Mouse (Mus musculus) hindbrain, postnatal 0 days (tissue): ENCODE data around the gene Galnt10. TPM values are rescaled to one million over a fixed set of nuclear protein-coding genes. Genes with fewer than 3 reads are reported as not detected.

Experiments
- ATAC-seq: fragments of 200-750 bp; cut with Nextera tagmentation; 2 replicates; pipeline ENCODE4 v1.8.0; 2017; ENCODE audit warnings: mild to moderate bottlenecking, moderate TSS enrichment, moderate library complexity
- DNase-seq: peaks from one replicate; pipeline ENCODE4 v3.0.0-alpha.2; 2015; ENCODE audit warnings: low spot score
- H3K27ac ChIP-seq: fragments of 300-500 bp; sonication (generic); 2 replicates; pipeline ENCODE4 v1.5.1; 2014; ENCODE audit warnings: mild to moderate bottlenecking
- H3K27me3 ChIP-seq: fragments of 300-500 bp; sonication (generic); 2 replicates; pipeline ENCODE4 v1.6.1; 2014; ENCODE audit warnings: low read length, mixed read lengths; ENCODE audit not compliant: insufficient read depth
- H3K36me3 ChIP-seq: fragments of 300-500 bp; sonication (generic); 2 replicates; pipeline ENCODE4 v1.6.1; 2014; ENCODE audit warnings: low read length, mixed read lengths; ENCODE audit not compliant: insufficient read depth
- H3K4me1 ChIP-seq: fragments of 300-500 bp; sonication (generic); 2 replicates; pipeline ENCODE4 v1.6.1; 2014; ENCODE audit warnings: antibody characterized with exemption, low read length, mixed read lengths; ENCODE audit not compliant: insufficient read depth
- H3K4me2 ChIP-seq: fragments of 300-500 bp; sonication (generic); 2 replicates; pipeline ENCODE4 v1.6.1; 2014; ENCODE audit warnings: low read depth, mild to moderate bottlenecking, low read length, moderate library complexity, mixed read lengths
- H3K4me3 ChIP-seq: fragments of 300-500 bp; sonication (generic); 2 replicates; pipeline ENCODE4 v1.5.1; 2014; ENCODE audit warnings: low read length
- H3K9ac ChIP-seq: fragments of 300-500 bp; sonication (generic); replicated peaks from 2 replicates; pipeline ENCODE4 v1.6.1; 2014; ENCODE audit warnings: mild to moderate bottlenecking, low read length, moderate library complexity, mixed read lengths
- H3K9me3 ChIP-seq: fragments of 300-500 bp; sonication (generic); 2 replicates; pipeline ENCODE4 v1.6.1; 2016; ENCODE audit warnings: low read length, mixed read lengths
- CTCF ChIP-seq: IDR thresholded peaks from 2 replicates; pipeline ENCODE4 v1.5.1; 2016; ENCODE audit warnings: antibody characterized with exemption, control low read depth, low read depth
- WGBS: fragments of 180-500 bp; shearing (Covaris S2); extraction: QIAGEN DNeasy Blood & Tissue Kit; methylation state at CpG from one replicate; pipeline ENCODE4 v1.1.7; 2014; 5-methylcytosine and 5-hydroxymethylcytosine counted together
- polyA plus RNA-seq: library from polyadenylated mRNA; unstranded; fragments of >200 nt; fragmentation: Nextera tagmentation; extraction: Ambion mirVana; gene quantifications from 2 replicates; pipeline ENCODE4 v1.2.1, GENCODE M21; 2015
- total RNA-seq: library from RNA; depleted of rRNA; stranded (reverse); fragments of >200 nt; gene quantifications from 2 replicates; pipeline ENCODE4 v1.2.3, GENCODE M21; 2014

The Galnt10 gene
- total and polyA plus RNA-seq, 2 experiments from 2014 or later = 10.9 to 20.3 TPM

DNA sequence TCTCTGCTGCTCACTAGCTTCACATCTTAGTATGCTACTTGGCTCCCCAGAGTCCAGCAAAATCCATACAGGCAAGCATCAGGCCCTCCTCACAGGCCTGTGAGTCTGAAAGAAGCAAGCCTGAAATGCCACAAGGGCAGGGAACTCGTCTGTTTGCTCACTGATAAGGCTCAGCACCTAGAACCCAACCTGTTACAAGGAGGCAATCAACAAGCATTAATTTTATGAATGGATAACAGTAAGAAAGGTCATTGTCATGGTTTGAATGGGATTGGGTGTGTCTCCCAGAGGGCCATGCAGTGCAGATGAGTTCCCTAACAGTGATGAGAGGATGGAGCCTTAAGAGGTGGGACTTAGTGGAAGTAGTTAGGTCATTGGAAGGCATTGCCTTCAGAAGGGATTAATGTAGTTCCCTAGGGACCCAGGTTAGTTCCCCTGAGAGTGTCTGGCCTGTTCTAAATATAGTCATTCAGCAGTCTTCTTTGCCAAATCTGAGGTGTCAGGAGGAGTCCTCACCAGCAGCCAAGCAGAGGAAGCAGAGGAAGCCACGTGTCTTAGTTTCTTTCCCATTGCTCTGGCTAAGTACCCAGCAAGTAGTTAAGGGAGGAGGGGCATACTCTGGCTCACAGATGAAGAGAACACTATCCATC, 43.3 kb upstream of the Galnt10 start:
- Histone ChIP-seq H3K36me3 (no peaks in the 10 kb centered on the region), H3K27ac (no peak overlapping the region), H3K4me1 (peaks cover 21% of the 10 kb centered on the region), H3K4me3 (no peak overlapping the region), H3K9ac (no peak overlapping the region), H3K4me2 (no peak overlapping the region), H3K9me3 (no peaks in the 10 kb centered on the region), H3K27me3 (peaks cover 12% of the 10 kb centered on the region; the same call in 1 of the 2 replicates)
- WGBS = 62% methylated on average over 2 of the region's 2 CpGs
- ATAC-seq = no peak
- TF ChIP-seq CTCF = no peak
- DNase-seq = no peak

DNA sequence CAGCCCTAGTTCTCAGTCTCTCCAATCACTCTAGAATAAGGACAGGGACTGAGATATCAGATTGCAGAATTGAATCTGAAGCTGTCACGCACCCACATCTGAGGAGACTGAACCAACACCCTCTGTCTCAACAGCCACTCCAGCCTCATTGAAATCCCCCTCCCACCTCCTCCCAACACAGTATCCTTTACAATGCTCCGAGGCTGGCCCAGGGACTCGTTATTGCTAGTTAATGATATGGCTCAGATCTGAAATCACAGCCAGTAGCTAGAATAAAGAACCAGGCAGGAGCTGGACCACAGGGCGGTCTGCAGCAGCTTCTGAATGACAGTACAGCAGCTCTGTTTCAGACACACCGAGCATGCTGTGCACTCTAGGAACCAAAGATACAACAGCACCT, 40.2 kb upstream of the Galnt10 start:
- Histone ChIP-seq H3K4me3 (no peak overlapping the region), H3K4me1 (peaks cover 13% of the 10 kb centered on the region; the same call in 1 of the 2 replicates), H3K27ac (no peak overlapping the region), H3K9ac (no peak overlapping the region), H3K36me3 (no peaks in the 10 kb centered on the region), H3K4me2 (no peak overlapping the region), H3K27me3 (peaks cover 12% of the 10 kb centered on the region; the same call in 1 of the 2 replicates), H3K9me3 (no peaks in the 10 kb centered on the region)
- WGBS = 38% methylated on average over 5 of the region's 5 CpGs
- TF ChIP-seq CTCF = no peak
- DNase-seq = no peak
- ATAC-seq = no peak

DNA sequence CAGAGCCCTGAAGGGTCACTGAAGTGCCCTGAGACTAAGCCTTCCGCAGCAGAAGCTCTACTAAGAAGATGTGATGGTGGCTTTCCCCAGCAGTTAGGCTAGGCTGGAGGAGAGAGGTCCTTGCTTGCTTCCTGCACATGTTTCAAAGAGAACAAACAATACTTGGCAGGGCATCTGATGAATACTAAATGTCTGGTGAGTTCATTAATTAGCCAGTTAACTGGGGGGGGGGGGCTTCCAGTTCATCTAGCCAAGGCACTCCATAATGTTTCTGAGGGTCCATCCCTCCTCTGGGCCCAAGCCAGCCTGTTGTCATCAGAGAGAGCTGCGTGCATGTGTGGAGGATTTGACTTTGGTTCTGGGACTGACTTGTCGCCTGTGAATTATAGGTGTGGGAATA, 39.6 kb upstream of the Galnt10 start:
- Histone ChIP-seq H3K9ac (no peak overlapping the region), H3K36me3 (no peaks in the 10 kb centered on the region), H3K4me1 (peaks cover 9% of the 10 kb centered on the region; the same call in 1 of the 2 replicates), H3K9me3 (no peaks in the 10 kb centered on the region), H3K4me3 (no peak overlapping the region), H3K27ac (no peak overlapping the region), H3K27me3 (peaks cover 12% of the 10 kb centered on the region; the same call in 1 of the 2 replicates), H3K4me2 (no peak overlapping the region)
- DNase-seq (no peak), ATAC-seq (no peak)
- no peak for TF ChIP-seq CTCF
- 69% methylated on average over 3 of the region's 3 CpGs for WGBS

DNA sequence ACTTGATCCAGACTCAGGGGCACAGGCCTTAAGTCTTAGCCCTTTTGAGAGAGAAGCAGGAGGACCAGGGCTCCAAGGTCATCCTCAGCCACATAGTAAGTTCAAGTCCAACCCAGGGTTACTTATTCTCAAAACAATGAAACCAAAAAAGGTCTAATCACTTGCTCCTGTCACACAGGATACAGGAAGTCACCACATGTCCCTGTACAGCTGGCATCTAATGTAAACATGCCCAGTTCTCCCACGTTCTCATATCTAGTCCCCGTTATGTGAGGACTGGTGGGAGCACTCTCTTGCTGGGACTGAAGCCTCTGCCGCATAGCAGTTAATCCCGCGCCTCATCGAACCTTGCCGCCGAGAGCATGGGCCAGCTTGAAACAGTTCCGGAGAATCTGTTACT, 30.7 kb upstream of the Galnt10 start:
- Histone ChIP-seq H3K9ac (no peak overlapping the region), H3K9me3 (no peaks in the 10 kb centered on the region), H3K27ac (no peak overlapping the region)

DNA sequence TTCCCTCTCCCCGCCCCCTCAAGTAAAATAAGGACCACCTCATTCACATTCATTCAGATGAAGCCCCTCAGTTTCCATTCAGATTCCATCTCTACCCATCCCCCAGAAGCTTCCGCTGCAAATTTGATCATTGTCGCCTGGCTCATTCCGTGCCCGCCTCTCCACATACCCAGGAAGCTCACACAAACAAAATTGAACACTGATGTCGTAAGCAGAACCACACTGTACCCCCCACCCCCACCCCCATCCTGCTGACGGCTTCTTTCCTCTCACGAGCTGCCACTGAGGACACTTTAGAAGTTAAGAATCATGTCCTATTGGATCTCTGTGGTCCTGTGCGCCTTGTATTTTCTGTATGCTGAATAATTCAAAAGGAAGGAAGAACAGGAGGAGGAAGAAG, 30.0 kb upstream of the Galnt10 start:
- no peak overlapping the region for H3K27ac ChIP-seq
- no peak for ATAC-seq
- no peak overlapping the region for H3K4me3 ChIP-seq
- no peak for DNase-seq
- no peak overlapping the region for H3K4me2 ChIP-seq
- no peaks in the 10 kb centered on the region for H3K4me1 ChIP-seq
- 63% methylated on average over 9 of the region's 9 CpGs for WGBS
- H3K36me3 ChIP-seq = no peaks in the 10 kb centered on the region
- no peaks in the 10 kb centered on the region for H3K9me3 ChIP-seq
- H3K27me3 ChIP-seq = 0 out of 2 replicates have a peak, but pooled peaks cover 5% of the 10 kb centered on the region
- H3K9ac ChIP-seq = no peak overlapping the region
- no peak for TF ChIP-seq CTCF

More for the DNA sequence above, 30.7 kb upstream of the Galnt10 start:
- Histone ChIP-seq H3K4me2 (no peak overlapping the region), H3K4me3 (no peak overlapping the region), H3K36me3 (no peaks in the 10 kb centered on the region), H3K4me1 (no peaks in the 10 kb centered on the region), H3K27me3 (0 out of 2 replicates have a peak, but pooled peaks cover 3% of the 10 kb centered on the region)
- DNase-seq (no peak), ATAC-seq (no peak)
- TF ChIP-seq CTCF = no peak
- 73% methylated on average over 9 of the region's 9 CpGs for WGBS

DNA sequence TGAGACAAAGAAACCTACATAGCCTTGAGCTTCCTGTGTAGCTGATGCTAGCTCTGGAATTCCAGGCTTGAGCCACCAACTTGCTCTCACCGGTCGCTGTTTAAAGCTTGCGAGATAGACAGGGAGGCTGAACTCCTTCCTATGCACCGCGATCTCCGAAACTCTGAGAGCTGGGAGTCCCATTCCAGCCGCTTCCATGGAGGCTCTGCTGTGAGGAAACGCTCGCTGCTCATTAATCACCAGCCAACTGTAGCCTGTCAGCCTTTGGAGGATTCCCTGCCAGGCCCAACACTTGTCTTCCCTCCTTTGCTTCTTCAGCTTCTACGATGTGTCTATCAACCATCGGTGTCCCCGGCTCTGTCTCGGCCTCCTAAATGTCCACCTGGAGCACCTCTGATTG, 29.4 kb upstream of the Galnt10 start:
- Histone ChIP-seq H3K4me2 (no peak overlapping the region), H3K4me3 (no peak overlapping the region), H3K27me3 (0 out of 2 replicates have a peak, but pooled peaks cover 5% of the 10 kb centered on the region), H3K27ac (no peak overlapping the region), H3K9ac (no peak overlapping the region), H3K4me1 (no peaks in the 10 kb centered on the region), H3K36me3 (no peaks in the 10 kb centered on the region), H3K9me3 (no peaks in the 10 kb centered on the region)
- ATAC-seq (no peak), DNase-seq (no peak)
- TF ChIP-seq CTCF = no peak
- WGBS = 37% methylated on average over 13 of the region's 13 CpGs
